11 mouse cellular contexts compared by ENCODE assay signal in the genomic region with DNA sequence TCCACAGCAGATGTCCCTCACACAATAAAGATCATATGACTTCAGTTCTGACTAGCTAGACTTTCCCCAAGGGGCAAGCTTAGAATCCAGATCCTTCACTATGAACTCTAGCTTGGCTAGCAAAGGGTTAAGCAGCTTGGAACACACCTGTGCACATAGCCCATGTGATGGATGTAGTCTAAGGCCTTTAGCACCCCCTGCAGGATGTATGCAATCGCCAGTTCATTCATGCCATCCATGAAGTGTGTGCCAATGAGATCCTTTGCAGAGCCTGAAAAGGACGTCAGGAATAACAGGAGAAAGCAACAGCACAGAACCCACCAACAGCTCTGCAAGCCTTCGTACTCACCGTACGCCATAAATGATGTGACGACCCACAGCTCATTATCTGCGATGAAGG. TPM values are rescaled to one million over a fixed set of nuclear protein-coding genes. Genes with fewer than 3 reads are reported as not detected.
A peak's percentile ranks its signal among the peaks of the same experiment; 100 is the strongest.
DNase-seq lines count a peak whose midpoint lies in the region; ATAC-seq and TF ChIP-seq lines count a peak whose summit lies in the region.
"Had no signal": no experiment of that assay in that cellular context is flagged by ENCODE, and none has a peak within 500 bp of the region (broad histone marks: within the 10 kb centered on the region; RNA-seq: fewer than 3 reads in every experiment).

No protein-coding gene starts in this region.

- H3K9me3 ChIP-seq in midbrain, postnatal 0 days (ENCODE audit: low read length), result no peaks in the 10 kb centered on the region
- H3K9me3 ChIP-seq in midbrain, embryonic 10.5 days (replicated peaks), result no peaks in the 10 kb centered on the region

- WGBS in cerebellum, adult 2 months, result 74% methylated on average over 7 of the region's 7 CpGs
- WGBS in midbrain, postnatal 0 days, result 79% methylated on average over 7 of the region's 7 CpGs
- WGBS in midbrain, embryonic 10.5 days, result 83% methylated on average over 7 of the region's 7 CpGs

- H3K4me3 ChIP-seq in cerebellum, adult 2 months (replicated peaks; ENCODE audit: insufficient read depth, low read depth, low read length), result no peak overlapping the region
- H3K4me3 ChIP-seq in midbrain, postnatal 0 days (ENCODE audit: low read depth, low read length), result no peak overlapping the region
- H3K4me3 ChIP-seq in midbrain, embryonic 10.5 days, result no peak overlapping the region

- H3K27me3 ChIP-seq in cerebellum, adult 2 months (ENCODE audit: control insufficient read depth, insufficient read depth, low read length), result no peaks in the 10 kb centered on the region
- no peaks in the 10 kb centered on the region for H3K27me3 ChIP-seq in midbrain, postnatal 0 days (ENCODE audit: insufficient read depth, low read length)
- no peaks in the 10 kb centered on the region for H3K27me3 ChIP-seq in midbrain, embryonic 10.5 days (ENCODE audit: low read depth, poor library complexity, severe bottlenecking)

- peaks cover 17% of the 10 kb centered on the region for H3K4me1 ChIP-seq in cerebellum, adult 2 months (ENCODE audit: control insufficient read depth, insufficient read depth, low read length)
- H3K4me1 ChIP-seq in midbrain, postnatal 0 days (ENCODE audit: insufficient read depth, low read length), result no peaks in the 10 kb centered on the region
- H3K4me1 ChIP-seq in midbrain, embryonic 10.5 days, result no peaks in the 10 kb centered on the region

- ATAC-seq in midbrain, postnatal 0 days (ENCODE audit: low FRiP score), result no peak
- ATAC-seq in erythroblast, adult 5-6 weeks (replicated peaks; ENCODE audit: low FRiP score, poor library complexity, severe bottlenecking), result no peak

- peaks cover 27% of the 10 kb centered on the region for H3K36me3 ChIP-seq in midbrain, postnatal 0 days (ENCODE audit: insufficient read depth, low read length)
- peaks cover 66% of the 10 kb centered on the region for H3K36me3 ChIP-seq in midbrain, embryonic 10.5 days

- 0 out of 2 replicates have a peak, but pooled peaks have one; percentile 3 for TF ChIP-seq CTCF in cerebellum, adult 2 months (IDR thresholded peaks at IDR 0.05; ENCODE audit: borderline replicate concordance, insufficient read depth, low read depth, low read length)
- peak; percentile 62 for TF ChIP-seq CTCF in midbrain, postnatal 0 days (IDR thresholded peaks at IDR 0.05)

- no peak overlapping the region for H3K4me2 ChIP-seq in midbrain, postnatal 0 days (ENCODE audit: low read depth, low read length, poor library complexity, severe bottlenecking)

- H3K9ac ChIP-seq in midbrain, postnatal 0 days (replicated peaks; ENCODE audit: low read length, poor library complexity, severe bottlenecking), result no peak overlapping the region

- TF ChIP-seq POLR2A in cerebellum, adult 2 months (IDR thresholded peaks at IDR 0.05; ENCODE audit: borderline replicate concordance, insufficient read depth, low read length), result no peak

- no peak for DNase-seq in cerebellum, adult 2 months
- DNase-seq in cerebellum, adult 11-12 months, result no peak
- peak; percentile 60 for DNase-seq in midbrain, postnatal 0 days (ENCODE audit: low spot score)
- no peak for DNase-seq in midbrain, embryonic 10.5 days (ENCODE audit: low spot score)
- DNase-seq in lung, postnatal 14 days, result peak; percentile 63
- no peak for DNase-seq in urinary bladder, adult 18-20 months (ENCODE audit: low spot score in 2 of 2)
- no peak for DNase-seq in MN1 (ENCODE audit: low spot score)

- H3K27ac ChIP-seq in cerebellum, adult 2 months (ENCODE audit: insufficient read depth, low read length), result no peak overlapping the region
- no peak overlapping the region for H3K27ac ChIP-seq in midbrain, postnatal 0 days (ENCODE audit: low read depth, low read length)
- H3K27ac ChIP-seq in midbrain, embryonic 10.5 days (replicated peaks), result no peak overlapping the region
- H3K27ac ChIP-seq: macrophage had no signal

RNA-seq across cellular contexts. Expression of a gene that starts 10.1 kb away (rescaled TPM):
- 36.1 and 41.1 TPM in 2 replicates for polyA plus RNA-seq in cerebellum, adult 2 months (2012; rRNA removed)
- total RNA-seq in midbrain, postnatal 0 days (2014; rRNA removed), result 69.7 and 81.8 TPM in 2 replicates
- 122 and 141 TPM in 2 replicates for polyA plus RNA-seq in midbrain, postnatal 0 days (2015; fragmentation: Nextera tagmentation; extraction: Ambion mirVana)
- 364 and 366 TPM in 2 replicates for polyA plus RNA-seq in midbrain, embryonic 10.5 days (2016; fragmentation: Nextera tagmentation; extraction: Ambion mirVana)
- total RNA-seq in erythroblast, adult 5-6 weeks (2015; ENCODE audit: low replicate concordance), result 43.2 and 53.5 TPM in 2 replicates
- 7.4 and 14.3 TPM in 2 replicates for total RNA-seq in erythroblast, adult 5-6 weeks (2017; ENCODE audit: low replicate concordance)

RNA-seq across cellular contexts. Expression of a gene that starts 10.2 kb away (rescaled TPM):
- not detected in 2 replicates for polyA plus RNA-seq in cerebellum, adult 2 months (2012; rRNA removed)
- total RNA-seq in midbrain, postnatal 0 days (2014; rRNA removed), result not detected in 2 replicates
- polyA plus RNA-seq in midbrain, postnatal 0 days (2015; fragmentation: Nextera tagmentation; extraction: Ambion mirVana), result not detected in 2 replicates
- polyA plus RNA-seq in midbrain, embryonic 10.5 days (2016; fragmentation: Nextera tagmentation; extraction: Ambion mirVana), result 0.57 TPM in 1 of 2 replicates, not detected in the other
- total RNA-seq in erythroblast, adult 5-6 weeks (2015; ENCODE audit: low replicate concordance), result not detected in 2 replicates
- not detected in 2 replicates for total RNA-seq in erythroblast, adult 5-6 weeks (2017; ENCODE audit: low replicate concordance)
- total RNA-seq: gastrocnemius, adult 8-10 months had no signal
- polyA plus RNA-seq: C2C12, macrophage had no signal

RNA-seq across cellular contexts. Expression of a gene that starts 31.2 kb away (rescaled TPM):
- polyA plus RNA-seq in cerebellum, adult 2 months (2012; rRNA removed), result 58.2 and 65.4 TPM in 2 replicates
- 26.9 and 31.2 TPM in 2 replicates for total RNA-seq in midbrain, postnatal 0 days (2014; rRNA removed)
- 21.2 and 22.7 TPM in 2 replicates for polyA plus RNA-seq in midbrain, postnatal 0 days (2015; fragmentation: Nextera tagmentation; extraction: Ambion mirVana)
- 41.8 and 42.4 TPM in 2 replicates for polyA plus RNA-seq in midbrain, embryonic 10.5 days (2016; fragmentation: Nextera tagmentation; extraction: Ambion mirVana)
- 3.8 and 11.5 TPM in 2 replicates for total RNA-seq in erythroblast, adult 5-6 weeks (2015; ENCODE audit: low replicate concordance)
- total RNA-seq in erythroblast, adult 5-6 weeks (2017; ENCODE audit: low replicate concordance), result 4.9 and 5.7 TPM in 2 replicates

RNA-seq across cellular contexts. Expression of a gene that starts 45.3 kb away (rescaled TPM):
- 82.4 and 88.8 TPM in 2 replicates for polyA plus RNA-seq in cerebellum, adult 2 months (2012; rRNA removed)
- 31.7 and 37.0 TPM in 2 replicates for total RNA-seq in midbrain, postnatal 0 days (2014; rRNA removed)
- polyA plus RNA-seq in midbrain, postnatal 0 days (2015; fragmentation: Nextera tagmentation; extraction: Ambion mirVana), result 88.8 and 94.9 TPM in 2 replicates
- polyA plus RNA-seq in midbrain, embryonic 10.5 days (2016; fragmentation: Nextera tagmentation; extraction: Ambion mirVana), result 69.9 and 74.0 TPM in 2 replicates
- total RNA-seq in erythroblast, adult 5-6 weeks (2015; ENCODE audit: low replicate concordance), result 11.5 and 15.2 TPM in 2 replicates
- total RNA-seq in erythroblast, adult 5-6 weeks (2017; ENCODE audit: low replicate concordance), result 38.8 and 57.4 TPM in 2 replicates

RNA-seq across cellular contexts. Expression of a gene that starts 45.9 kb away (rescaled TPM):
- 45.4 and 45.6 TPM in 2 replicates for polyA plus RNA-seq in cerebellum, adult 2 months (2012; rRNA removed)
- total RNA-seq in midbrain, postnatal 0 days (2014; rRNA removed), result 39.7 and 61.7 TPM in 2 replicates
- polyA plus RNA-seq in midbrain, postnatal 0 days (2015; fragmentation: Nextera tagmentation; extraction: Ambion mirVana), result 61.4 and 64.8 TPM in 2 replicates
- 100 and 112 TPM in 2 replicates for polyA plus RNA-seq in midbrain, embryonic 10.5 days (2016; fragmentation: Nextera tagmentation; extraction: Ambion mirVana)
- 13.4 and 14.6 TPM in 2 replicates for total RNA-seq in erythroblast, adult 5-6 weeks (2015; ENCODE audit: low replicate concordance)
- total RNA-seq in erythroblast, adult 5-6 weeks (2017; ENCODE audit: low replicate concordance), result 18.8 and 35.8 TPM in 2 replicates

Comparison
In these comparisons a context has a peak if more than half of its experiments do, and no peak if none do; other contexts are left out.
1. DNase-seq: peak in midbrain, postnatal 0 days (single experiment) and lung, postnatal 14 days (single experiment); none in cerebellum, adult 2 months (0 of 2), cerebellum, adult 11-12 months (single experiment), midbrain, embryonic 10.5 days (single experiment), urinary bladder, adult 18-20 months (0 of 2) and MN1 (single experiment).